Mouse (Mus musculus): Measurements from ENCODE around the gene Galnt6.

Gene Galnt6

DNA sequence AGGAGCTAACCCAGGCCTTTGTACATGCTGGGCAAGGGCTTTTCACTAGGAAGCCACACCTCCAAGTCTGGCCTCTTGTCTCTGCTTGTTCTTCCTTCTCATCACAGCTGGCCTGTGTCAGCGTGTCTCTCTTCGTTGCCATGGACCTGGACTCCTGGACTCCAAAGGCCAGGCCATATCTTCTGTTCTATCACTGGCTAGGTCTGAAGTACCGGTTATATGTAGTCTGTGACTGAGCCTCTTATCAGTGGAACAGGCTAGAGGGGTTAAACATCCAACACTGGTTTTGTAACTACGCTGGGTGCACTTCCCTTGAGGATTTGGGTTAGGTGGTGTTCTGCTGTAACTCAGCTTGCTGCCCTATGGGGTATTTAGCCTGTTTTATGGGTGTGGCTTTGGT, 7.2 kb downstream of the Galnt6 start:
- DNase-seq (ENCODE audit: low read depth in 2 of 2, low spot score in 2 of 2), result no peak

DNA sequence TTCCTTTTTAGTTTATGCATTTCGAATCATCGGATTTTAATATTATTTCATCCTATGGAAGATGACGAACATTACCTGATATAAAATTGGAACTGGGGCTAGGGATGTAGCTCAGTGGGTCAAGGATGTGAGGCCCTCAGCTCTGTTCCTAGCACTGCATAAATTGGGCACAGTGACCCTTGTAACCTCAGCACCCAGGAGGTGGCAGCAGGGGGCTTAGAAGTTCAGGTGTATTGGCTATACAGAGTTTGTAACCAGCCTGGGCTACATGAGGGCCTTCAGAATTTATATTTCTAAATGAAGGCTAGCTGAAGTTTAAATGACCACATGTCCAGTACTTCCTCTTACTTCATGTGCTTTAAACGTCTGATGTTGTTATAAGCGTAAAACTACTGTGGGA, 7.7 kb downstream of the Galnt6 start:
- DNase-seq (ENCODE audit: low read depth in 2 of 2, low spot score in 2 of 2), result no peak

DNA sequence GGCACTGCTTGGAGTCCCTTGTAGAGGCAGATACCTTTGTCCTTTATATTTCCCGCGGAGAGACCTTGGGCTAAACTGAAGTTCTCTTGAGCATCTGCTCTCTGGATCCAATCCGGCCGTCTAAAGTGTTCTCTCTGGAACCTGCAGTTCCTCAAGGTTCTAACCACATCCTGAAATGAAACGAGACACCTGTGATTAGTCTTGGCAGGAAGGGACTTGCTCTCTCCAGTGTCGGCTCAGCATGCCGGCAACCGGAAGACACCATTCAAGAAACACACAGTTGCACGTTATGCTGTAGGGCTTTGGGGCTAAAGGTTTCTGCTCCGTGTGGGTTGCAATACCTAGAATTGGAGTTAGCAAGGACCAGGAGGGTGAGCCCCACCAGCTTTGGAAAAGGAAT, 9.1 kb downstream of the Galnt6 start:
- no peak for DNase-seq (ENCODE audit: low read depth in 2 of 2, low spot score in 2 of 2)

DNA sequence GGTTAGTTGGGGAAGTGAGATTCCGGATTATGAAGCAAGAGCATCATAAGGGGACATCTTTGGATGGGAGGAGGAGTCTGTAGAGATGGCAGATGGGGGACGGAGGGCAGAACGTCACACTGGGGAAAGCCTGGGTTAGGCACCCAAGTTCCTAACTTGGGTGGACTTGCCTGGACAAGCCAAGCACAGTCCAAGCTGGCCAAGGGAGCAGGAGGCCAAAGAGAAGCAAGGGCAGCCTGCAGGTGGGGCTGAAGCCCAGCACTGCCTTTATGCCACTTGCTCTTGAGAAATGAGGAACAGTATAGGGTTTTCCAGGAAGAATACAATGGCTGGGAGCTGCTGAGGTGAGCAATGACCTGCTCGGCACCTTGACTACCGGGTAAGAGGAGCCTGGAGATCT, 10.0 kb downstream of the Galnt6 start:
- no peak for DNase-seq (ENCODE audit: low read depth in 2 of 2, low spot score in 2 of 2)

DNA sequence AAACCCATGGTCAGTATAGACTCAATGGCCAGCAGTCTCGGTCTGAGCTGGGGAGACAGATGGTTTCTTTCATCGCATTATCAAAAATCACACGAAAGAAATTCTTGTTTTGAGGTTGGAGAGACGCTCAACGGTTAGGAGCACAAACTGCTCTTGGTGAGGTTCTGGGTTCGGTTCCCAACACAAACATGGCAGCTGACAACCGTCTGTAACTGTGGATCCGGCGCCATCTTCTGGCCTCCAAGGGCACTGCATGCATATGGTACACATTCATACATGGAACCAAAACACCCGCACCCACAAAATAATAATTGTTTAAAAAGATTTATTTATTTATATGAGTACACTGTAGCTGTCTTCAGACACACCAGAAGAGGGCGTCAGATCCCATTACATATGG, 10.6 kb downstream of the Galnt6 start:
- no peak for DNase-seq (ENCODE audit: low read depth in 2 of 2, low spot score in 2 of 2)

DNA sequence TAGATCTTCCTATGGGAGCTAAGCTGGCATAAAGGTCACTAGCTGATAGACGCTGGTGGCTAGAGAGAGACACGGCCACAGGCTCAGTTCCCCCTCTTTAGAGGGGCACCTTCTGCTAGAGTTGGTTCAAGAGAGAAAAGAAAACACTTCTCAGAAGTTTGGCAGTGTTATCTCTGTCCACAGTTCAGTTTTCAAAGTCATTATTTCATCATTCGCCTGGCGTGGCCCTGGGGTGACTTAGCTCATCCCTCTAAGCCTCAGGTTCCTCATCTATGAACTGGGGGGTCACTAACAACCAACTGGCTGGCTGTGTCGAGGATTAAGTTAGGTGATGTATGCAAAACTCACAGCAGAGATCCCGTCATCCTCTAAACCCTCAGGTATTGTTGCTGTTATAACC, 11.2 kb downstream of the Galnt6 start:
- no peak for DNase-seq (ENCODE audit: low read depth in 2 of 2, low spot score in 2 of 2)

DNA sequence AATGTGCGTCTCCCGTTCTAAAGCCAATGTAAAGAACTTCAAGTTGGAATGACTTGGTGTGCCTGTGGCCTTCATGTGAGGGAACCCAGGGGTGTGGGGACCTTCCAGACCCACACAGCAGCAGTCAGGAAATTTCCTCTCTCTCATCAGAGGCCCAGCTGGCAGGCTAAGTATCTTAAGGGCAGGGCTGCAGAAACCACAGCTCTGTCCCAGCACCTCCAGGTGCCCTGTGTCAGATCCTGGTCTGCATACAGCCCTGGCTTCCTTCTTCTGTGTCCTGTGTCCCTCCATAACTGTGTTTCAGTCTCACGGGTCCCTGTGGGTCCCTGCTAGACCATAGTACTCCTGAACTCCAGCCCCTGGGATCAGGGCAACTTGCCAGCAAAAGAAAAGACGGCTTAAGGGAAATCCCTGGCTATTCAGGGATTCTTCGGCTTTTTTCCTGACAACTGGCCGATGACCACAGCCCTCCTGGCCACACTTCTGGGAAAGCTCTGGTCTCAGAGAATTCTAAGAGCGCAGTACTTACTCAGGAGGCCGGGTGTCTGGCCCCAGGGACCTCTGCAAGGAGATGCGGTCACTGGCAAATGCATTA, 13.7 kb downstream of the Galnt6 start:
- DNase-seq (ENCODE audit: low read depth in 2 of 2, low spot score in 2 of 2), result no peak

DNA sequence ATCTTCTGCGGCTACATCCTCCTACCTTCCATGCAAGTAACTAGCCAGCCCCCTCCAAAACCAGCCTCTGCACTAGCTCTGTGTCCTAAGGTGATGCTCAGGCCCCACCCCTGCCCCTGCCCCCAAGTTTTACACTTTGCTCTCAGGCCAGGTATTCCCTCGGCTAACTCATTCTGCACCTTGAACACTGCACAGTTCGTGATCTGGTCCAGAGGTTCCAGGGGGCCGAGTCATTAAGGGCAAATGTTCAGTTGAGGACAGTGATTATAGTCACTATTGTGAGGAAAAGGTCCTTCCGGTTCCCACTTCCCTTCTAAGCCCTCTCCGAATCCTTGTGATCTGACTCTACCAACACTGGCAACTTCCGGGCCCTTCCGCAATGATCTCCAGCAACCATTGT, 14.7 kb downstream of the Galnt6 start:
- DNase-seq (ENCODE audit: low read depth in 2 of 2, low spot score in 2 of 2), result no peak

DNA sequence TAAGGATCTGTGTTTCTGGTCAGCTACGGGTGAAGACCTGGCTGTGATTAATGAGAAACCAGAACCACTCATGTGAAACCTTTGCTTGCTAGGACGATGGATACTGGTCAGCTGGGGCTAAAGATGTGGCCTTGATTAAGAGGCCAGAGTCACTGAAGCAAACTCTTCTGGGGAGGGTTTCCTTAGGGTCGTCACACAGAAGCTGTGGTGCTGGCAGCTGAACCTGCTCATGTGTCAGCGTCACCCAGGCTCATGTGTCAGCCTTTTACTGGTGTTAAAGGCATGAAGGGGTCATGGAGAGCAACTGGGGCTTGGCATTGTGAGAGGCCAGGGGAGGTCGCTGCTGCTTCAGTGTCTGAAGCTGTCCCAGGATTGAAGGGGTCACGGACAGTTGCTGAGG, 18.3 kb downstream of the Galnt6 start:
- DNase-seq (ENCODE audit: low read depth in 2 of 2, low spot score in 2 of 2), result no peak

DNA sequence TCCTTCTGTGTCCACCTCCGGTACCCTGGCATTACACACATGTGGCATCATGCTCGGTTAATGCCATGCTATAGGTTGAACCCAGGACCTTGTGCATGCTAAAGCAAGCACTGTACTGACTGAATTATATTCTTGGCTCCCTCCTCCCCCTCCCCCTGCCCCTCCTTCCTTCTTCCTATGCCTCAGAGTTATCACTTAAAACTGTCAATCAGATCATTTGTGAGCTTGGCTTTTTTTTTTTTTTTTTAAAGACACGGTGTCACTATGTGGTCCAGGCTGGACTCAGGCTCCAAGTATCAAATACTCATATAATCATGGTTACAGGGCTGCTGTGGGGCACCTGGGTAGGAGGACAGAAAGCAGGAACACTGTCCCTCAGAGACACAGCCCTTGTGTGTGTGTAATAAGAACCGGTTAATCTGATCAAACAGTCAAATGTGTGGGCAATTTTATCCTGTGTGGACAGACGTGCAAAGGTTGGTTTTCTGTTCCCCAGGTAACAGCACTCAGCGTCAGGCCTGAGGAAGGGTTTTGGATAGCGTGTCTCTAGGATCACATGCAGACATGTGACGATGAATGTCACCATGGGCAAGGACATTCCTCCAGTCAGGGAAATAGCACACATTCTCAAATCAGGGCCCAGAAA, 20.6 kb downstream of the Galnt6 start:
- no peak for DNase-seq (ENCODE audit: low read depth in 2 of 2, low spot score in 2 of 2)

DNA sequence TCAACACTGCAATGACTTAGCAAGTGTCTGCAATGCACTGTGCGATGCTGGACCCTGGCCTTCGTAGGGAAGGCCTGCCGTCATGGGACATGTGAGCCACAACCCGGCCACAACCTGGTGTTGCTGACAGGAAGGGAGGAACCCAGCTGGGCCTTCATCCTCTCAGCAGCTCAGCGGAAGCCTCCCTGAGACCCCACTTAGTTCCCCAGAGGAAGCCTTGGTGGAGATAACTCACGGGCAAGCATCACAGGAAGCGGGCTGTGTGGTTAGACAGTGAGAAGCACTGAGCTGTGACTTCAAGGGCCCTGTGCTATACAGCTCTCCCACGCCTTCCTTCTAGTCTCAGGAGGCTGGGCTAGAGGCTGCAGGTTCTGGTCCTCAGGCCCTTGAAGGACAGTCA, 22.9 kb downstream of the Galnt6 start:
- DNase-seq (ENCODE audit: low read depth in 2 of 2, low spot score in 2 of 2), result peak; percentile 80 to 84

DNA sequence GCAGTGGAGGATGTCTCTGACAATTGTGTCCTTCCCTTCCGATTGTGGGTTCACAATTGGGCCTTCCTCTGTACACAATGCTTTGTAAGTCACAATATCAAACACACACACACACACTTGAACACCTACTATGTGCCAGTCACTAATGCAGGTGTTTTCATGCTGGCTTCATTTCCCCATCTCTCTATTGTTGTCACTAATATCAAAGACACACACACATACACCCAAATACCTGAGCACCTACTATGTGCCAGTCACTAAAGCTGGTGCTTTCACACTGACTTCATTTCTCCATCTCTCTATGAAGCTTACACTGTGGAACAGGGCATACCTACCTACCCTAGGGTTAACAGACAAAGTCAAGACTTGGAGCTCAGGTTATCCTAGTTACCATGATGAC, 23.8 kb downstream of the Galnt6 start:
- DNase-seq (ENCODE audit: low read depth in 2 of 2, low spot score in 2 of 2), result no peak

DNA sequence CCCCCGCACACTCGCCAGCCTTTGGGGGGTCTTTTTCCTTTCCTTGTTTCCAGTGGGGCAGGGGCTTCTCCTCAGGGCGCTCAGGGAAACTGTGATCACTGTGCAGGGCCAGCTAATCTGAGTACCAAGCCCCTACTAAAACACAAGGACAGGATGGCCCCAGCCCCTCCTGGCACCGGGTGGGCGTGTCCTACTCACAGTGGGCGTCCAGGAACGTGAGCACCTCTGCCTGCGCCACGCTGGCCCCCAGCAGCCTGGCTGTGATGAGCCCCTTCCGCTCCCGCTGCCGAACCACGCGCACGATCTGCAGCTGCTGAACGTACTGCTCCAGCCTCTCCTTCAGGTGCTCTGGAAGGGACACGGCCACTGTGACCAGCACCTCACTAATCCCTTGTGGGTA, 25.3 kb downstream of the Galnt6 start:
- DNase-seq (ENCODE audit: low read depth in 2 of 2, low spot score in 2 of 2), result no peak

DNA sequence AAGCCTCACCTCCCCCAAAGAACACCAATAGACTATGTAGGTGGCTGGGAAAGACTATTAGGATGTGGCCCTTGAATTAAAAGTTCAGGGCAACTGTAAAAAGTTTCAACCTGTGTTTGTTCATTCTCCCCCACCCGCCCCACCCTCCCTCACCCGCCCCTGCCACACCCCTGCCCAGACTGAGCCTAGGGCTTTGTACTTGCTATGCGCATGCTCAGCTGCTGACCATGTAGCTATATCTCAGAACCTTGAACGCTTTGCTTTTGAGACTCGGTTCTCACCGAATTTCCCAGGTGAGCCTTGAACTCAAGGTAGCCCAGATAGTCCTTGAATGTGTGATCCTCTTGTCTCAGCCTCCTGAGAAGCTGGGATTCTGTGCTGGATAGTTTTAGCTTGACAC, 27.3 kb downstream of the Galnt6 start:
- DNase-seq (ENCODE audit: low read depth in 2 of 2, low spot score in 2 of 2), result no peak

DNA sequence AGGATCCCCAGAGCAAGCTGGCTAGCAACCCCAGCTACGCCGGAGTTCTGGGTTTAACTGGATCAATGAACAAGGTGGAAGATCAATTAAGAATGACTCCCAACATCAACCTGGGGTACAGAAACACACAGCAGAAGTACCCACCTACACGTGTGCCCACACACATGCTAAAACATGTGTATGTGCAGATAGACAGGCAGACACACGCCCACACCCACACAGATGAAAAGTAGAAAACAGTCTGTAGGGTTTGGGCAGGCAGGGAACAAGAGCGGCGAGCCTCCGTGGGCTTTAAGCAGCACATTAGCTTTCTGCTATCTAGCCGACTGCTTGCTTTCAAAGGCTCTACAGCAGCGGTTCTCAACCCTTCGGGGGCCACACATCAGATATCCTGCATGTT, 28.1 kb downstream of the Galnt6 start:
- peak in 1 of 2 experiments; percentile 31 for DNase-seq (ENCODE audit: low read depth in 2 of 2, low spot score in 2 of 2)

DNA sequence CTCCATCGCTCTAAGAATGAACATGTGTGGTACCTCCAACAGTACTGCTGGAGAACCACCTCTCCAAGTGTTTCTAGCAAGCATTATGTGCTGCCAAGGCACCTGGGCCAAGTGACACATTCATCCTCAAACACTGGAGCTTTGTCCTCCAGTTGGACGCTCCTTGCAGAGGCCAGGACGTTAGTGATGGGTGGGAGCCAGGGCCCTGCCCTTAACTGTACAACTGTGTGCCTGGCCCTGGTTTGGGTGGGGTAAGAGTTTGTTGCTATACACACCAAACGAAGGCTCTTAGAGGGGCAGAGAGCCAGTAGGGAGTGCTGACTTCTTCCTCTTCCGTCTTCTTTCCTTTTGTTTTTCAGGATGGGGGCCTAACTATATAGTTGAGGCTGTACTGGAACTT, 28.8 kb downstream of the Galnt6 start:
- DNase-seq (ENCODE audit: low read depth in 2 of 2, low spot score in 2 of 2), result no peak

DNA sequence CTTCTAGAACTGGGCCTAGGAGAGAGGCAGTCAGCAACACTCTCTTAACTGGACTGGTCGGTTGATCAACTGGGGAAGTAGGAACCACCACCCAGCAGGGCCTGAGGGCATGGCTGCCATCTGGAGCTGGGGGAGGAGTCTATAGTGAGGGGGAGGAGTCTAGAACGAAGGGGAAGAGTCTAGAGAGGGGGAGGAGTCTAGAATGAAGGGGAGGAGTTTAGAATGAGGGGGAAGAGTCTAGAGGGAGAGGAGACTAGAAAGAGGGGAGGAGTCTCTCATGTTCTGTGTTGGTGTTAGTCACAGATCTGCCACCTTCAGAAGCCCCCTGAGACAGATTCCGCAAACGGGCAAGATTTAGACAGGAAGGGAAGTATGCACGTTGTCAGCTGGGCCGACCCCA, 29.8 kb downstream of the Galnt6 start:
- DNase-seq (ENCODE audit: low read depth in 2 of 2, low spot score in 2 of 2), result no peak

DNA sequence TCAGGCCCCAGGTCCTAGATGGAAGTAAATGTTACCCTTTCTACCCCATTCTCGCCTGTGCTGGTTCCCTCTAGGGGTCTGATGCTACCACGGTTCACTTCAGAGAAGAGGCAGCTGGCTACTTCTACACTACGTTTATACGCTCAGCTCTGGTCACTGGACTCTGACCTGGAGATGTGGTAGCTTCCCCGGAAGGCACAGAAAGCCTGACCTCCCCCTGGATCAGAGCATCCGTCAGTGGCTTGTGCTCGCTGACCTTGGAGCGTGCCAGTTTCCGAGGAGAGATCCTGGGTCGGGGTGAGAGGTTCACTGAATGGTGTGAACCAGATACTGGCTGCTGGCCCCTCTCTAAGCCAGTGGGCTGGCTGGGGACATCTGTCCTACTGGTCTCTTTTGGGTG, 31.1 kb downstream of the Galnt6 start:
- no peak for DNase-seq (ENCODE audit: low read depth in 2 of 2, low spot score in 2 of 2)

DNA sequence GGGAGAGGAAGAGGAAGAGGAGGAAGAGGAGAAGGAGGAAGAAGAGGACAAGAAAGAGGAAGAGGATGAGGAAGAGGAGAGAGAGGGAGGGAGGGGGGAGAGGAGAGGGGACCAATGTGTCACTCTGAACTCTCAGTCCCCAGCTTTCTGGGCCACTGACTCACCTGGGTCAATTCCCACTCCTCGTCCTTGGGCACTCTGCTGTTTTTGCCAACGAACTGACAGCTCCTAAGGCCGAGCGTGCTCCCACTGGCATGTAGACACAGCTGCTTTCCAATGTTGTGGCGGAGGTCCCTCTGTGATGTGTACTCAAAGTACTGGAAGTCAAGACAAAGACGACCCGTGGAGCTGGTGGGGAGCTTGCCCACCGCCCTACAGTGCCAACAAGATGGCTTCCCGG, 34.8 kb downstream of the Galnt6 start:
- DNase-seq (ENCODE audit: low read depth in 2 of 2, low spot score in 2 of 2), result no peak

DNA sequence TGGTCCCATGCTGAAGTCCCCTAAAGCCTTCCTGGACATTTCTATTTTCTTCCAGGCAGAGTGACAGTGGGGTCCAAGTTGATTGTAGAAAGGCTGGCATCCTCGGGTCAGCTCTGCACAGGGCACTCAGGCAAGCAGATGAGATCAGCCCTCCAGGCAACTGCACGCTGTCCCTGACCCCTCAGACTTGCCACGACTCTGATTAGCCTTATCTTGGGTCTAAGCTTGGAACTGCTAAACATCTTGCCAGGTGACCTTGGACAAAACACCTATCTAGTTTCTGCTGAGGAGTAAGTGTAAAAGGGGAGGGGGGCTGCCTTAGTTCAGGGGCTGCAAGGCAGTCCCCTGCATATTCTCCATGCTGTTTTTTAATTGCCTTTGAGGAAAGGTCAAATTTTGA, 37.2 kb downstream of the Galnt6 start:
- DNase-seq (ENCODE audit: low read depth in 2 of 2, low spot score in 2 of 2), result no peak

DNA sequence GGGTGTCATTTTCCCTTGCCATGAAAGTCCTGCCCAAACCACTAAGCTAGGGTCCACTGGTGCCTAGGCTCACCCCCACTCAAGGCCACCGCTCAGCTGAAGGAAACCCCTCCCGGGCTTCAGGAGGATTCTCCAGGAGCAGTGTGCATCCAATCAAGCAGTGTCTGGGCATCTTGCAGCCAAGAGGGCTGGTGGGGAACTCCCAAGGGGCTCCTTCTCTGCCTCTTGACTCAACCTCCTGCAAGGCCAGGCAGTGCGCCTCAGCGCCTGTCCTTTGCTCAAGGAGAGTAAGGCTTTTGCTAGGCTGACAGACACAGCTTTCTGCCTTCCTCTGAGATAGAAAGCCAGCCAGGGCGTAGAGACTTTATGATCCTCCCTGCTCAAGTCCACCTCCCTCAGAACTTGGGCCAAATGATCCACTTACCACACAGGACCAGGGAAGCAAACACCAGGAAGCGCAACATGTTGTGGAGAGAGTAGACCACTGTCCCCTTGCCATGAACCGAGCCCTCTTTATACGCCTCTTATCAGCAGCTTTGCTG, 41.7 kb downstream of the Galnt6 start, which contains the start of gene Cela1:
Gene Cela1 (minus strand): TSS at position 492 of the 542 bp plus-strand sequence.
- no peak for DNase-seq (ENCODE audit: low read depth in 2 of 2, low spot score in 2 of 2)

DNA sequence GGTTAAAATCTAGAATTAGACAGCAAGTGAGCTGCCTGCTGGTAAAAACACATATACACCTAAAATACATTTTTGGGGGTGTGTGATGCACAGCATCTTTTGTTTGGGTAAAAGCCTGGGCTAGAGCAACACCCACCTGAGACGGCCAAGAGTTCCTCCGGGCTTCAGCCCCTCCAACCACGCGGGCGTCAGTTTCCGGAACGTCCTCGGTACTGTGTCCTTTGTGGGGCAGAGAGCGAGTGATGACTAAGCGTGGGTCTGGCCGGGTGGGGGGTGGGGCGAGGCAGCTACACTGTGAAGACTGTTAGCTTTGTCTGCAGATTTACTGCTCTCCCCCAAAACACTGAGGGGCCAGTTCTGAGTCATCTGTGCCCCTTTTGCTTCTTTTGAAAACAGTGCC, 42.2 kb downstream of the Galnt6 start:
- DNase-seq (ENCODE audit: low read depth in 2 of 2, low spot score in 2 of 2), result no peak

DNA sequence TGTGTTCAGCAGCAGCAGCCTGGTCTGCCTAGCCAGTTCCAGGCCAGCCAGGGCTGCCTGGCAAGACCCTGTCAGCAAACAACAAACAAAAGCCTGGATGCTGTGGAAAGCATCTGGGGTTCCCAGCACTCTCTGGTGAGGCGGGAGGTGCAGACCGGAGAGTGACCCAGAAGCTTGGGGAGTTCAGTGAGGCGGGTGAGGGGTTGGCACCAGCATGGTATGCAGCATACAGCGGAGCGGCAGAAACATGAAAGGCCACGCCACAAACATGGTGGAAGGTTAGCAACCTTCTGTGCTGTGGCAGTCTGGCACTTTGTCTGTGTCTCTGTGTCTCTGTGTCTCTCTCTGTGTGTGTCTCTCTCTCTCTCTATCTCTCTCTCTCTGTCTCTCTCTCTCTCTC, 42.7 kb downstream of the Galnt6 start:
- no peak for DNase-seq (ENCODE audit: low read depth in 2 of 2, low spot score in 2 of 2)

Measured in CD8-positive naive resting alpha-beta T cell, adult 2 months (primary cell).